Mouse (Mus musculus) spleen, postnatal 36 days (tissue): ENCODE measurements around the gene Blvrb.

Source experiments
- DNase-seq, 2 experiments: peaks; one replicate each; pipeline ENCODE4 v3.0.0; 2022; ENCODE audit warnings: low spot score in 2 of 2, mixed read lengths in 1 of 2

Blvrb gene

GRCm38 (mm10) chr7:27447419-27448286, at the start of gene Blvrb, which contains the start of gene Sptbn4:
Gene Blvrb, plus strand, starts transcription at chr7:27447978.
Gene Sptbn4, minus strand, starts transcription at chr7:27447686.
- peak; percentile 100 for DNase-seq

- DNase-seq = no peak
These were observed 47.2 kb upstream of the Blvrb start for GRCm38 (mm10) chr7:27400545-27400944.

GRCm38 (mm10) chr7:27402675-27403074, 45.1 kb upstream of the Blvrb start:
- DNase-seq = peak; percentile 26 to 32

- no peak for DNase-seq
These were observed 43.4 kb upstream of the Blvrb start for GRCm38 (mm10) chr7:27404203-27404942.

GRCm38 (mm10) chr7:27406481-27406880, 41.3 kb upstream of the Blvrb start:
- no peak for DNase-seq

- no peak for DNase-seq
These were observed 40.0 kb upstream of the Blvrb start for GRCm38 (mm10) chr7:27407816-27408215.

GRCm38 (mm10) chr7:27408379-27409176, 39.2 kb upstream of the Blvrb start:
- DNase-seq = peak; percentile 28 to 41

- no peak for DNase-seq
These were observed 30.6 kb upstream of the Blvrb start for GRCm38 (mm10) chr7:27417151-27417550.

GRCm38 (mm10) chr7:27419101-27419500, 28.7 kb upstream of the Blvrb start:
- no peak for DNase-seq

- no peak for DNase-seq
These were observed 24.0 kb upstream of the Blvrb start for GRCm38 (mm10) chr7:27423556-27424326.

GRCm38 (mm10) chr7:27427387-27427786, 20.4 kb upstream of the Blvrb start:
- DNase-seq = no peak

- DNase-seq = no peak
These were observed 19.8 kb upstream of the Blvrb start for GRCm38 (mm10) chr7:27428002-27428401.

- DNase-seq = no peak
These were observed 18.6 kb upstream of the Blvrb start for GRCm38 (mm10) chr7:27429135-27429534.

- no peak for DNase-seq
These were observed 14.4 kb upstream of the Blvrb start for GRCm38 (mm10) chr7:27433349-27433748.

GRCm38 (mm10) chr7:27433794-27434193, 14.0 kb upstream of the Blvrb start:
- DNase-seq = no peak

GRCm38 (mm10) chr7:27437544-27437943, 10.2 kb upstream of the Blvrb start:
- peak; percentile 32 to 53 for DNase-seq

GRCm38 (mm10) chr7:27440014-27440413, 7.8 kb upstream of the Blvrb start:
- DNase-seq = no peak

GRCm38 (mm10) chr7:27446051-27446450, 1.7 kb upstream of the Blvrb start:
- DNase-seq = no peak

- no peak for DNase-seq
These were observed 1.0 kb upstream of the Blvrb start for GRCm38 (mm10) chr7:27446521-27447418.
